Comparison of ENCODE assay signal across 16 mouse cellular contexts in genomic region chr1:38252031-38252765, GRCm38 (mm10).
DNase-seq lines count a peak whose midpoint lies in the region; ATAC-seq and TF ChIP-seq lines count a peak whose summit lies in the region.
"Had no signal": no experiment of that assay in that cellular context is flagged by ENCODE, and none has a peak within 500 bp of the region (broad histone marks: within the 10 kb centered on the region; RNA-seq: fewer than 3 reads in every experiment).

No protein-coding gene starts in this region.

- 0 out of 2 replicates have a peak overlapping the region, but pooled peaks have one; percentile 12 for H3K27ac ChIP-seq in hindbrain, embryonic 10.5 days
- H3K27ac ChIP-seq in hindbrain, embryonic 12.5 days = no peak overlapping the region
- no peak overlapping the region for H3K27ac ChIP-seq in liver, adult 2 months (replicated peaks; ENCODE audit: insufficient read depth, low read depth, low read length)
- no peak overlapping the region for H3K27ac ChIP-seq in liver, embryonic 12.5 days
- H3K27ac ChIP-seq in intestine, embryonic 14.5 days (ENCODE audit: low read depth) = no peak overlapping the region; the same call in 1 of the 2 replicates
- no peak overlapping the region for H3K27ac ChIP-seq in layer of hippocampus, adult 2 months
- H3K27ac ChIP-seq: hindbrain, embryonic 14.5 days; macrophage; midbrain, embryonic 10.5 days had no signal

- H3K27me3 ChIP-seq in hindbrain, embryonic 10.5 days (ENCODE audit: insufficient read depth, poor library complexity, severe bottlenecking) = no peaks in the 10 kb centered on the region
- H3K27me3 ChIP-seq in hindbrain, embryonic 12.5 days = no peaks in the 10 kb centered on the region
- no peaks in the 10 kb centered on the region for H3K27me3 ChIP-seq in liver, adult 2 months (ENCODE audit: control insufficient read depth, insufficient read depth, low read length)
- H3K27me3 ChIP-seq in liver, embryonic 12.5 days (replicated peaks) = no peaks in the 10 kb centered on the region; the same call in 1 of the 2 replicates
- H3K27me3 ChIP-seq in intestine, embryonic 14.5 days (replicated peaks; ENCODE audit: control insufficient read depth, insufficient read depth, low read length) = no peaks in the 10 kb centered on the region
- H3K27me3 ChIP-seq: CH12.LX; heart, embryonic 12.5 days had no signal

- WGBS in hindbrain, embryonic 10.5 days = 95% methylated on average over 19 of the region's 19 CpGs
- WGBS in hindbrain, embryonic 12.5 days = 90% methylated on average over 19 of the region's 19 CpGs
- WGBS in liver, adult 2 months = 66% methylated on average over 19 of the region's 19 CpGs
- WGBS in liver, embryonic 12.5 days (ENCODE audit: insufficient replicate concordance) = 83% methylated on average over 19 of the region's 19 CpGs
- WGBS in intestine, embryonic 14.5 days = 39% methylated on average over 19 of the region's 19 CpGs

- no peak for ATAC-seq in hindbrain, embryonic 12.5 days (ENCODE audit: low FRiP score)
- no peak for ATAC-seq in liver, embryonic 12.5 days
- peak; percentile 56 for ATAC-seq in intestine, embryonic 14.5 days (replicated peaks; ENCODE audit: low FRiP score, low TSS enrichment, low read depth)

- H3K4me1 ChIP-seq in hindbrain, embryonic 10.5 days (replicated peaks) = peaks cover 9% of the 10 kb centered on the region; the same call in 1 of the 2 replicates
- peaks cover 9% of the 10 kb centered on the region for H3K4me1 ChIP-seq in hindbrain, embryonic 12.5 days
- no peaks in the 10 kb centered on the region for H3K4me1 ChIP-seq in liver, adult 2 months (ENCODE audit: control insufficient read depth, insufficient read depth, low read length)
- H3K4me1 ChIP-seq in liver, embryonic 12.5 days = no peaks in the 10 kb centered on the region
- peaks cover 20% of the 10 kb centered on the region for H3K4me1 ChIP-seq in intestine, embryonic 14.5 days (replicated peaks; ENCODE audit: control insufficient read depth, insufficient read depth, low read length)
- H3K4me1 ChIP-seq: midbrain, embryonic 10.5 days had no signal

- no peak overlapping the region for H3K4me2 ChIP-seq in hindbrain, embryonic 12.5 days (replicated peaks)
- H3K4me2 ChIP-seq in liver, embryonic 12.5 days = no peak overlapping the region
- no peak overlapping the region for H3K4me2 ChIP-seq in intestine, embryonic 14.5 days (ENCODE audit: low read length)
- H3K4me2 ChIP-seq: heart, embryonic 12.5 days; hindbrain, embryonic 14.5 days had no signal

- no peaks in the 10 kb centered on the region for H3K9me3 ChIP-seq in hindbrain, embryonic 10.5 days
- H3K9me3 ChIP-seq in hindbrain, embryonic 12.5 days (replicated peaks) = no peaks in the 10 kb centered on the region
- H3K9me3 ChIP-seq in liver, embryonic 12.5 days (replicated peaks) = no peaks in the 10 kb centered on the region
- no peaks in the 10 kb centered on the region for H3K9me3 ChIP-seq in intestine, embryonic 14.5 days (ENCODE audit: control insufficient read depth, low read length)
- H3K9me3 ChIP-seq: heart, embryonic 12.5 days; midbrain, embryonic 10.5 days had no signal

- H3K4me3 ChIP-seq in hindbrain, embryonic 10.5 days = no peak overlapping the region
- H3K4me3 ChIP-seq in hindbrain, embryonic 12.5 days = no peak overlapping the region
- H3K4me3 ChIP-seq in liver, adult 2 months (ENCODE audit: insufficient read depth, low read depth, low read length) = no peak overlapping the region
- H3K4me3 ChIP-seq in liver, embryonic 12.5 days = no peak overlapping the region
- no peak overlapping the region for H3K4me3 ChIP-seq in intestine, embryonic 14.5 days (ENCODE audit: low read depth, low read length)
- H3K4me3 ChIP-seq in layer of hippocampus, adult 2 months = no peak overlapping the region
- H3K4me3 ChIP-seq: heart, embryonic 12.5 days; midbrain, embryonic 10.5 days had no signal

- no peak for TF ChIP-seq CTCF in liver, adult 2 months (IDR thresholded peaks at IDR 0.05; ENCODE audit: low read depth, low read length)
- TF ChIP-seq CTCF in brain, embryonic 14.5 days (IDR thresholded peaks at IDR 0.05; ENCODE audit: borderline replicate concordance, extremely low read depth, insufficient read depth, insufficient read length) = no peak
- TF ChIP-seq CTCF in layer of hippocampus, adult 2 months (conservative IDR thresholded peaks at IDR 0.05) = no peak

- DNase-seq in hindbrain, embryonic 10.5 days (ENCODE audit: low spot score) = no peak
- peak; percentile 46 for DNase-seq in liver, adult 2 months (ENCODE audit: extremely low read depth, low read depth, low spot score)
- peak; percentile 19 for DNase-seq in brain, embryonic 14.5 days (ENCODE audit: low read depth)
- DNase-seq in intestine, embryonic 14.5 days (ENCODE audit: low spot score) = peak; percentile 63
- no peak for DNase-seq in layer of hippocampus, adult 2 months (ENCODE audit: low spot score in 2 of 2)
- DNase-seq in cerebellum, adult 18-20 months = no peak
- DNase-seq: cerebellum, adult 11 months; gastrocnemius, postnatal 36 days; right cerebral cortex, postnatal 4 days had no signal

- TF ChIP-seq POLR2A in liver, adult 2 months (IDR thresholded peaks at IDR 0.05; ENCODE audit: extremely low read depth, insufficient read depth, low read length) = no peak
- no peak for TF ChIP-seq POLR2A in brain, embryonic 14.5 days (IDR thresholded peaks at IDR 0.05; ENCODE audit: borderline replicate concordance, extremely low read depth, insufficient read depth, insufficient read length, poor library complexity, severe bottlenecking)

- no peak overlapping the region for H3K9ac ChIP-seq in hindbrain, embryonic 12.5 days
- H3K9ac ChIP-seq in liver, adult 2 months (ENCODE audit: low read depth, low read length) = no peak overlapping the region
- no peak overlapping the region for H3K9ac ChIP-seq in liver, embryonic 12.5 days
- no peak overlapping the region for H3K9ac ChIP-seq in intestine, embryonic 14.5 days (ENCODE audit: low read length)
- H3K9ac ChIP-seq: heart, embryonic 12.5 days; hindbrain, embryonic 14.5 days had no signal

- H3K36me3 ChIP-seq in hindbrain, embryonic 10.5 days = no peaks in the 10 kb centered on the region; the same call in 1 of the 2 replicates
- H3K36me3 ChIP-seq in hindbrain, embryonic 12.5 days = no peaks in the 10 kb centered on the region
- no peaks in the 10 kb centered on the region for H3K36me3 ChIP-seq in liver, adult 2 months (ENCODE audit: control insufficient read depth, insufficient read depth, low read length)
- no peaks in the 10 kb centered on the region for H3K36me3 ChIP-seq in liver, embryonic 12.5 days
- no peaks in the 10 kb centered on the region for H3K36me3 ChIP-seq in intestine, embryonic 14.5 days (ENCODE audit: control insufficient read depth, insufficient read depth, low read length)
- H3K36me3 ChIP-seq: heart, embryonic 12.5 days; midbrain, embryonic 10.5 days had no signal

- no peaks in the 10 kb centered on the region for H3K79me2 ChIP-seq in liver, adult 2 months (ENCODE audit: control insufficient read depth, insufficient read depth, low read length)

Comparison
In these comparisons a context has a peak if more than half of its experiments do, and no peak if none do; other contexts are left out.
1. DNase-seq: peak in liver, adult 2 months (single experiment), brain, embryonic 14.5 days (single experiment) and intestine, embryonic 14.5 days (single experiment); none in hindbrain, embryonic 10.5 days (single experiment), layer of hippocampus, adult 2 months (0 of 2) and cerebellum, adult 18-20 months (0 of 2).